Mouse (Mus musculus): Measurements from ENCODE around the gene Itga3.
"Not testable (repeated sequence)": the region's sequence is repeated elsewhere in the genome, so short reads cannot be mapped to it uniquely, and the experiment has no call there.

Itga3 gene

DNA sequence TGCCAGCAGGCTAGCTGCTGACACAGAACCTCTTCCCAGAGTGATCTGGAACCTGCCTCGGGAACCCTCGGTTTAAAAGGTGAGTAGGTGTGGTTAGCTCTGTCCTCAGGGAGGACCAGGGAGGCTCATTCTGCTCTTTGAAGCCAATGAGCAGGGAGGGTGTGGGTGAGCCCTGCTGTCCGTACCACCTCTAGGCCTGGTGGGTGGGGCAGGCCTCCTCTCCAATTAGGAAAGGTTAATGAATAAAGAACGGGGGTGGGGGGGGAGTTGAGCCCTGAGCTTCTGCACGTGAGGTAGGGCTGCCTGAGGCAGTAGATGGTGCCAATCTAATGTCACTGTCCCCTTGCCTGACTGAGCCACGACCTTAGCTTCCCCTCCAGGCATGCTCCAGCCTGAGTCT lies 43.7 kb downstream of the Itga3 start:
- DNase-seq (ENCODE audit: low read depth), result no peak

GRCm38 (mm10) chr11:95027850-95028470 lies 48.6 kb downstream of the Itga3 start:
- DNase-seq (ENCODE audit: low read depth), result no peak

DNA sequence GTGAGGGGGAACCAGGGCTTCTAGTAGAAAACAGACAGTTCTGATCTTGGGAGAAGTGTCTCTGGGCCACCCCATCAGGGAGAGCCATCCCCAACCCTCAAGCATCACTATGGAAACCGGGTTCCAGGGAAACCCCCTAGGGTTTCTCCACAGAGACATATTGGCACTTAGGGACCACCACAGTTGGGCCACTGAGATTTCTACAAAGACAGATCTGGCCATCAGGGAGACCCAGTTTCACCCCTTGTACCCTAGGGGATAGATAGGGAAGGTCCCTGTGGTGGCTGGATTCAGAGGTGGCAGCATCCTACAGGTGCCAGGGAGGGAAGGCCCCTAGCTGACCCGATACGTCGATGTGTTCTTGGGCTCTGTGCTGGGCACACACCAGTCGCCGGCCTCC lies 49.8 kb downstream of the Itga3 start:
- no peak for DNase-seq (ENCODE audit: low read depth)

- DNase-seq (ENCODE audit: low read depth), result no peak
These were observed 50.5 kb downstream of the Itga3 start for GRCm38 (mm10) chr11:95026090-95026542.

- no peak for DNase-seq (ENCODE audit: low read depth)
These were observed 51.2 kb downstream of the Itga3 start for GRCm38 (mm10) chr11:95025227-95026012.

GRCm38 (mm10) chr11:95024439-95025184 lies 52.0 kb downstream of the Itga3 start:
- DNase-seq (ENCODE audit: low read depth), result no peak

- no peak for DNase-seq (ENCODE audit: low read depth)
These were observed 53.1 kb downstream of the Itga3 start for GRCm38 (mm10) chr11:95023481-95023880.

- DNase-seq (ENCODE audit: low read depth), result no peak
These were observed 54.2 kb downstream of the Itga3 start for GRCm38 (mm10) chr11:95022237-95022992.

GRCm38 (mm10) chr11:95015484-95015883 lies 61.1 kb downstream of the Itga3 start:
- DNase-seq (ENCODE audit: low read depth), result no peak

- no peak for DNase-seq (ENCODE audit: low read depth)
These were observed 64.1 kb downstream of the Itga3 start for GRCm38 (mm10) chr11:95012487-95012886.

GRCm38 (mm10) chr11:95012075-95012474 lies 64.5 kb downstream of the Itga3 start:
- peak; percentile 94 for DNase-seq (ENCODE audit: low read depth)

DNA sequence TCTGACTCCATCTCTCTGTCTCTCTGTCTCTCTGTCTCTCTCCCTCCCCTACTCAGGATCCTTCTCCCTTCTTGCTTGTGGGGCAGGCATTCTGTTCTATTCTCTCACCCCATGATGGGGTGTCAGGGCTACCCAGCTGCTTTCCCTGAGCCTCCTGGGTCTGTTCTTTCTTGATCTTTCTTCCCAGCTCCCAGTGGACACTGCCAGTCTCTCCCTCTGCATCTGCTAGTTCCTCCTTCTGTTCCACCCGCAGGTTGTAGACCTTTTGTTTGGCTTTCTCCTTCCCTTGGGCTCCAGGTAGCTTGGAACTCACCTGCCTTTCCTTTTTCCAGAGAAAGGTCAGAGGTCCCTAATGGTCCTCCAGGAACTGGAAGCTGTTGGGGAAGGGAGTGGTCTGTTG lies 65.2 kb downstream of the Itga3 start:
- DNase-seq (ENCODE audit: low read depth), result no peak

DNA sequence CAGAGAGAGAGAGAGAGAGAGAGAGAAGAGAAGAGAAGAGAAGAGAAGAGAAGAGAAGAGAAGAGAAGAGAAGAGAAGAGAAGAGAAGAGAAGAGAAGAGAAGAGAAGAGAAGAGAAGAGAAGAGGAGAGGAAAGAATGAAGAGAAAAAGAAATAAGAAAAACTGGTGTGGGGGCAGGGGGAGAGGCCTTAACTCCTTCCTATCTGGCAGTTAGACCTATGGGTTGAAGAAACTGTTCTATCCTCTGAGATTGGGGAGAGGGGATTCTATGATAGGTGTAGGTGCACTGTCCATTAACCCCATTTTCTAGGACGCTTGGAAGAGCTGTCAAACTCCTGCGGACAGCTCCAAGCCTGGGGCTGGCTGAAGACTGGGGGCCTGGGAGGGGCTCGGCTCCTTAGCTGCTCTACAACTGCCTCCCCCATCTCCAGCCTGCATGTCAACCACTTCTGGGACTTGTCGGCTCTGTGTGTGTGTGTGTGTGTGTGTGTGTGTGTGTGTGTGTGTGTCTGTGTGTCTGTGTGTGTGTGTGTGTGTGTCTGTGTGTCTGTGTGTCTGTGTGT lies 65.7 kb downstream of the Itga3 start:
- not testable (repeated sequence) for DNase-seq (ENCODE audit: low read depth)

DNA sequence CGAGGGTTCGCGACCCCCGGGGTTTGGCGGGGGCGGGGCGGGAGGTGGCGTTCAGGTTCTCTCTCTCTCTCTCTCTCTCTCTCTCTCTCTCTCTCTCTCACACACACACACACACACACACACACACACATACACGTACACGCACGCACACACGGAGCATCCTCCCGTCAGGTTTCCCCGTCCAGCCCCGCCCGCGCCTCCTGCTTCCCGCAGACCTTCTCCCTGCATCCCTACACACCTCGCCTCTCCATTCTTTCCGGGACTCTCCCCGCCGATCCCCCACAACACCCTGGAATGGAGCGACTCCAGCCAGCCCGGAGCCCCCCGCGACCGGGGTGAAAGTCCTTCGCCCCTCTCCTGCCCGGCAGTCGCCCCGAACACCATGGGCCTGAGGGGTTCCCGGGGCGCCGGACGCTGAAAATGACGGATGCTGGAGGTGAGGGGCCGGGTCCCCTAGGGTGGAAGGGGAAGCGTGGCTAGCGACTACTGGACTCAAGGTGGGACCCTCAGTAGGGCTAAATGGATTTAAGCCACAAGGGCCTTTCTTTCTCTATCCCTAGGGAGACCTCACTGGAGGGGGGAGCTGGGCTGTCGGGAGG lies 66.4 kb downstream of the Itga3 start:
- DNase-seq (ENCODE audit: low read depth), result no peak

DNA sequence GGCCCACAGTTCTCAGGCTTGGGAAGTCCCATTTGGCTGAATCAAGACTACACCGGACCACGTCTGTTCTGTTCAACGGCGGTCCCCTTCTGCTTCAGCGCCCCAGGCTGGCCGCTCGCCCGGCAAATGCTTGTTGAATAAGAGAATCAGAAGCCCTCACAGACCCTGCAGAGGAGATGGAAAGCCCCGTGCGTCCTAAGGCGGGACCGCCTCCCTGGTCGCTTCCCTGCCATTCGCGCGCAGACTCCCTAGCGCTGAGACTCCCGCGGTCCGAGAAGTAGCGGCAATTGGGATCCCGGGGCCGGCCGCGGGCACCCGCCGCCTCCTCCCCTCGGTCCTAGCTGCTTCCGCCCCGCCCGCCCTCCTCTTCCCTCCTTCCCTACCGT lies 67.0 kb downstream of the Itga3 start, which contains the start of gene Samd14:
Samd14 (plus strand) TSS at position 251 of the 386 bp plus-strand sequence.
- DNase-seq (ENCODE audit: low read depth), result no peak

DNA sequence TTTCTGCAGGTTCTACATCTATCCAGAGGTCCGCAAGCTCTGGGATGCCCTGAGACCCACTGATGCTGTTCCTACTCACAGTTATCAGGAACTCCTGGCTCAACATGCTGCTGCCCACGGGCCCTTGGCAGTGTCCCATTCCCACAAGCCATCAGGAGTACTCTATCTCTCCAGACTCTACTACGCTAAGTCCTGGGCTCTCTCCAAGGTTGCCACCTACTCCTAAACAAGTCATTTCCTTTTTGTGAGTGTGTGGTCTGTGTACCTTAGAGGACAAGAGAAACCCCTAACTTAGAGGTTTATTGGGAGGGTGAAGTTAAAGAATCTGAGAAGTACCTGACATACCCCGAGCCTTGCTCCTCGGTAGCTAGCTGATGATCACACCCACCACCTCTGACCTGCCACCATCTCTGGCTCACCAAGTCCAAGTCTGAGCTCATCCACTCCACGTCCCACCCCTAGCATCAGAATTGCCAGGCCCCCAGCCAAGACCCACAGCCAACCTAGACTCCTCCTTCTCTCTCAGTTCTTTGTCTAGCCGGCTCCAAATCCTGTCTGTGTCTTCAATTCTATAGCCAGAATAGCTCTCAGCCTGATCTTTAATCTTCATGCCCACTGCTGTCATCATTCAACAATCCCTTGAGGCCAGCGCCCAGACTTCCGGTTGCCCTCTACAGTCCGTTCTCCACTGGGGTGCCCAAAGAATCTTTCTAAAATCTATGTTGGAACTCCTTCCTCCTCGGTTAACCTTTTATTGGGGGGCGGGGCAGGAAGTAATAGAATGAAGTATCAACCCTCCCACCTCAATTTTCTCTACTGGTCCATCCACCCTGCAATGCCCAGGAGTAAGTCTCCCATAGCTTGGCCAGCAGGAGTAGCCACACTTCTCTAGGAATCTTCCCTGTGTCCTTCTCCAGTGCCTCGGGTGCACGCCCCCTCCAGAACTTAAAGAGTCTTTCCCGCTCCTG lies 67.7 kb downstream of the Itga3 start:
- no peak for DNase-seq (ENCODE audit: low read depth)

GRCm38 (mm10) chr11:95007418-95007817 lies 69.2 kb downstream of the Itga3 start:
- DNase-seq (ENCODE audit: low read depth), result no peak

DNA sequence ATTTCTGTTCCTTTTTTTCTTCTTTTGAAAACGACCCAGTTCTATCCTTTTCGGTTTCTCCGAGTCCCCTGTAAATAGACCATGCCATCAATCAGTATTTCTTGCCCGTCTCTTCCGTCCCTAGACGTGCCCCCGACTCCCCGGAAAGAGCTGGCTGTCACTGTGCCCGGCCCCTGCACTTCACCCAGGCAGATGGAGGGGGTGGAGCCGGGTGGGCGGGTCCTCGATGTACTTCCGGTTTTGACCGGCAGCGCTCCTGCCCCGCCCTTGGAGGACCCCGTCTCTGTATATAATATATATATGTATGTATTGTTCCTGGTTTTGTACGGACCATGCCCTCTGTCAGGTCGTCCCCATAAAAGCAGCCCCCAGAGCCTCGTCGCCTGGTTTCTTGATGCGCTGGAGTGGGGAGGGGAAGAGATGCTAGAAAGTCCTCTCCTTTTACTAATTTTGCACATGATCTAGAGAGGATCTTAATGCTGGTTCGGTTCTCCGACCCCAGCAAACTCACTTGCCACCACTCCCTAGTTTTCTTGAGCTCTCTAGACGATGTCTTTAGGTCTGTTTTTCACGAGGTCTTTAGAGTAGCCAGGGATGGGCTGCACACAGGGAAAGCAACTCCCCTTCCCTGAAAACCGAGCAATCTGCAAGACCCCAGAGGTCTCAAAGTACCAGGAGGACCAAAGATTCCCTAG lies 69.9 kb downstream of the Itga3 start:
- DNase-seq (ENCODE audit: low read depth), result no peak

GRCm38 (mm10) chr11:95006038-95006437 lies 70.6 kb downstream of the Itga3 start:
- no peak for DNase-seq (ENCODE audit: low read depth)

GRCm38 (mm10) chr11:95004937-95005198 lies 71.7 kb downstream of the Itga3 start:
- no peak for DNase-seq (ENCODE audit: low read depth)
